Mouse (Mus musculus) activated CD4-positive, CD25-positive, alpha-beta regulatory T cell (primary cell): ENCODE results near the gene Pilrb1. TPM values are rescaled to one million over a fixed set of nuclear protein-coding genes. Genes with fewer than 3 reads are reported as not detected.

ENCODE experiments used
- polyA plus RNA-seq, 2 experiments: library from polyadenylated mRNA; unstranded; fragments of 100-300 nt; shearing (Covaris generic); gene quantifications; one replicate each; pipeline ENCODE4 v1.2.1; 2017

Gene Pilrb1
- polyA plus RNA-seq = 1 to 10 TPM in 1 of 2 experiments, under 1 TPM in 1; 0.58 to 1.5 TPM

GRCm38 (mm10) chr5:137857960-137858710 is at the start of gene Pilrb1:
TSS of gene Pilrb1 (minus strand) at chr5:137858106.

GRCm38 (mm10) chr5:137871644-137872380 is 13.9 kb upstream of the Pilrb1 start, which contains the start of gene Pilrb2:
TSS of gene Pilrb2 (minus strand) at chr5:137871815.

DNA sequence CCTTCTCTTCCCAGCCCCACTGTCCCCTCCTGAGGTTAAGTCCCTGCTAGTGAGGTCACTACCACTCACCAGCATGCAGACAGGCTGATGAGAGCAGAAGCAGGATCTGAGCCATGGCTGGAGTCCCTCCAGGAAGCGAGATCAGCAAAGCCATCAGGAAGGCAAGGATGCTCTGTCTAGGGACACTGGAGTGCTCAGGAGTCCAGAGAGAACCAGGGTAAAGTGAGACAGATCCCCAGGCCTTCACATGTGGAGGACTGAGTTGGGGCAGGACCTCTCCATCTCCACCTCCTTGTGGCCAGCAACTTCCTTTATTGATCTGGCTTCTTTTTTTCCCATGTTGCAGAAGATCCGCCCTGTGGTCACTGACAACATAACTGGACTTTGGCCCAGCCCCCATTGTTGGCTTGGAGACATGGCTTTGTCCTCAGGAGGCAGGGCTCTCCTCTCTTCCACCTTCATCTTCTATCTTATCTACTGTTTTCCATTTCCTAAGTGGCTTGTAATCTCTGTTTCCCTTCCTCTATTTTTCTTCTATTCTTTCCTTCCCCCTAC is 21.9 kb downstream of the Pilrb1 start, which contains the start of gene Pilra:
TSS of gene Pilra (minus strand) at position 316 of the 555 bp plus-strand sequence.

Other genes with a start within 250 kb of the Pilrb1 start
- gene Pcolce, start 244.3 kb downstream of the Pilrb1 start, polyA plus RNA-seq = under 1 TPM; 0.75 to 0.98 TPM
- gene Fbxo24, start 229.1 kb downstream of the Pilrb1 start, polyA plus RNA-seq = under 1 TPM; 0.42 to 0.76 TPM
- 100 to 1,000 TPM; 199 to 234 TPM for gene Lrch4, start 229.0 kb downstream of the Pilrb1 start, polyA plus RNA-seq
- 10 to 100 TPM; 51.3 to 58.0 TPM for gene Gm20605, start 228.9 kb downstream of the Pilrb1 start, polyA plus RNA-seq
- gene Sap25, start 216.8 kb downstream of the Pilrb1 start, polyA plus RNA-seq = 10 to 100 TPM; 87.4 to 94.1 TPM
- not detected for gene Irs3, start 212.4 kb downstream of the Pilrb1 start, polyA plus RNA-seq
- 10 to 100 TPM; 18.7 to 27.2 TPM for gene Agfg2, start 173.4 kb downstream of the Pilrb1 start, polyA plus RNA-seq
- under 1 TPM; 0.80 to 0.97 TPM for gene Nyap1, start 116.5 kb downstream of the Pilrb1 start, polyA plus RNA-seq
- gene Tsc22d4, start 112.4 kb downstream of the Pilrb1 start, polyA plus RNA-seq = 100 to 1,000 TPM; 347 to 409 TPM
- 100 to 1,000 TPM; 105 to 113 TPM for gene Ppp1r35, start 79.3 kb downstream of the Pilrb1 start, polyA plus RNA-seq
- 10 to 100 TPM; 32.6 to 35.7 TPM for gene Mepce, start 70.5 kb downstream of the Pilrb1 start, polyA plus RNA-seq
- 10 to 100 TPM in 1 of 2 experiments, 1 to 10 TPM in 1; 6.7 to 12.5 TPM for gene Zcwpw1, start 70.3 kb downstream of the Pilrb1 start, polyA plus RNA-seq
- gene Pilra, start 21.8 kb downstream of the Pilrb1 start, polyA plus RNA-seq = 1 to 10 TPM in 1 of 2 experiments, under 1 TPM in 1; 0.70 to 1.2 TPM
- 1 to 10 TPM in 1 of 2 experiments, under 1 TPM in 1; 0.44 to 1.6 TPM for gene Pilrb2, start 13.7 kb upstream of the Pilrb1 start, polyA plus RNA-seq
- gene Cyp3a13, start 63.5 kb upstream of the Pilrb1 start, polyA plus RNA-seq = under 1 TPM in 1 of 2 experiments, not detected in 1; 0.11 TPM
- gene Gjc3, start 105.0 kb upstream of the Pilrb1 start, polyA plus RNA-seq = under 1 TPM in 1 of 2 experiments, not detected in 1; 0.06 TPM
- not detected for gene Azgp1, start 123.4 kb upstream of the Pilrb1 start, polyA plus RNA-seq
- under 1 TPM in 1 of 2 experiments, not detected in 1; 0.10 TPM for gene Smok3a, start 163.2 kb upstream of the Pilrb1 start, polyA plus RNA-seq
- gene Smok3b, start 163.3 kb upstream of the Pilrb1 start, polyA plus RNA-seq = under 1 TPM in 1 of 2 experiments, not detected in 1; 0.50 TPM
- gene Smok3c, start 195.1 kb upstream of the Pilrb1 start, polyA plus RNA-seq = under 1 TPM in 1 of 2 experiments, not detected in 1; 0.20 TPM
- gene Zkscan1, start 227.0 kb upstream of the Pilrb1 start, polyA plus RNA-seq = 10 to 100 TPM; 13.7 to 15.0 TPM